Mouse (Mus musculus) lung, postnatal 14 days (tissue): ENCODE data around the gene Cacnb1.
A peak's percentile ranks its signal among the peaks of the same experiment; 100 is the strongest.

ENCODE experiments used
- DNase-seq: peaks from one replicate; pipeline ENCODE4 v3.0.0; 2021

Cacnb1 gene

GRCm38 (mm10) chr11:97985727-97986677 lies 36.8 kb downstream of the Cacnb1 start, which contains the start of gene Plxdc1:
TSS of gene Plxdc1 (minus strand) at chr11:97986444.
- peak; percentile 53 for DNase-seq

- DNase-seq: no peak
Observed at GRCm38 (mm10) chr11:97983983-97984382, 38.9 kb downstream of the Cacnb1 start.

GRCm38 (mm10) chr11:97983506-97983905 lies 39.3 kb downstream of the Cacnb1 start:
- no peak for DNase-seq

GRCm38 (mm10) chr11:97982721-97983120 lies 40.1 kb downstream of the Cacnb1 start:
- no peak for DNase-seq

GRCm38 (mm10) chr11:97980531-97980966 lies 42.3 kb downstream of the Cacnb1 start:
- no peak for DNase-seq

GRCm38 (mm10) chr11:97979824-97980495 lies 42.9 kb downstream of the Cacnb1 start:
- no peak for DNase-seq

- no peak for DNase-seq
Observed at GRCm38 (mm10) chr11:97978392-97978791, 44.4 kb downstream of the Cacnb1 start.

- DNase-seq: no peak
Observed at GRCm38 (mm10) chr11:97977797-97978196, 45.0 kb downstream of the Cacnb1 start.

GRCm38 (mm10) chr11:97974746-97975145 lies 48.1 kb downstream of the Cacnb1 start:
- DNase-seq: no peak

- DNase-seq: no peak
Observed at GRCm38 (mm10) chr11:97974141-97974540, 48.7 kb downstream of the Cacnb1 start.

- no peak for DNase-seq
Observed at GRCm38 (mm10) chr11:97972434-97972833, 50.4 kb downstream of the Cacnb1 start.

GRCm38 (mm10) chr11:97971232-97971631 lies 51.6 kb downstream of the Cacnb1 start:
- DNase-seq: peak; percentile 70

GRCm38 (mm10) chr11:97970771-97971170 lies 52.1 kb downstream of the Cacnb1 start:
- DNase-seq: no peak

GRCm38 (mm10) chr11:97968385-97968784 lies 54.4 kb downstream of the Cacnb1 start:
- DNase-seq: no peak

- DNase-seq: no peak
Observed at GRCm38 (mm10) chr11:97967114-97967513, 55.7 kb downstream of the Cacnb1 start.

GRCm38 (mm10) chr11:97960907-97961306 lies 61.9 kb downstream of the Cacnb1 start:
- DNase-seq: no peak

- no peak for DNase-seq
Observed at GRCm38 (mm10) chr11:97959300-97959680, 63.5 kb downstream of the Cacnb1 start.

GRCm38 (mm10) chr11:97958641-97959299 lies 64.1 kb downstream of the Cacnb1 start:
- DNase-seq: no peak

GRCm38 (mm10) chr11:97956905-97957560 lies 65.8 kb downstream of the Cacnb1 start:
- DNase-seq: no peak

- no peak for DNase-seq
Observed at GRCm38 (mm10) chr11:97955915-97956314, 66.9 kb downstream of the Cacnb1 start.

GRCm38 (mm10) chr11:97955146-97955902 lies 67.5 kb downstream of the Cacnb1 start:
- no peak for DNase-seq
